Mouse (Mus musculus): ENCODE data around the gene Nfkb1.

DNA sequence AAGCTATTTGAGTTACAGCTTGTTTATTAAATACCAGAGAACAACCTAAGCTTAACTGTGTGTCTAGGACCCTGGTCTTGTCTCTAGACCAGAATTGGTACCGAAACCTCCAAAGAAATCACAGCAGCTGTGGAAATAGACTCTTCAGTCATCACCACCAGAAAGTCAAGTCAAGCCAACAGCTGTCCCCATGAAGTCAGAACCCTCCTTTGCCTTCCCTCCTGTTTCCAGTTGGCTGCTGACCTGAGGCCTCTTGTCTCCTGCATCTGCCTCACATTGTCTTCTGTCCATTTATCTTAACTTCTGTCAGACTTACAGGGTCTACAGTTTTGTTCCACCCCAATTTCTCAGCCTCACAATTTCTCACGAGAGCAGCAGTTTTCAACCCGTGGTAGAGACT is 57.1 kb downstream of the Nfkb1 start:
- TF ChIP-seq CTCF (conservative IDR thresholded peaks at IDR 0.05; ENCODE audit: insufficient read depth, insufficient read length, low read depth, low read length) (no peak), POLR2A (IDR thresholded peaks at IDR 0.05; ENCODE audit: low read depth, low read length) (no peak)

Measured in kidney, adult 2 months (tissue).